9 mouse cellular contexts compared by ENCODE assay signal in the genomic region with DNA sequence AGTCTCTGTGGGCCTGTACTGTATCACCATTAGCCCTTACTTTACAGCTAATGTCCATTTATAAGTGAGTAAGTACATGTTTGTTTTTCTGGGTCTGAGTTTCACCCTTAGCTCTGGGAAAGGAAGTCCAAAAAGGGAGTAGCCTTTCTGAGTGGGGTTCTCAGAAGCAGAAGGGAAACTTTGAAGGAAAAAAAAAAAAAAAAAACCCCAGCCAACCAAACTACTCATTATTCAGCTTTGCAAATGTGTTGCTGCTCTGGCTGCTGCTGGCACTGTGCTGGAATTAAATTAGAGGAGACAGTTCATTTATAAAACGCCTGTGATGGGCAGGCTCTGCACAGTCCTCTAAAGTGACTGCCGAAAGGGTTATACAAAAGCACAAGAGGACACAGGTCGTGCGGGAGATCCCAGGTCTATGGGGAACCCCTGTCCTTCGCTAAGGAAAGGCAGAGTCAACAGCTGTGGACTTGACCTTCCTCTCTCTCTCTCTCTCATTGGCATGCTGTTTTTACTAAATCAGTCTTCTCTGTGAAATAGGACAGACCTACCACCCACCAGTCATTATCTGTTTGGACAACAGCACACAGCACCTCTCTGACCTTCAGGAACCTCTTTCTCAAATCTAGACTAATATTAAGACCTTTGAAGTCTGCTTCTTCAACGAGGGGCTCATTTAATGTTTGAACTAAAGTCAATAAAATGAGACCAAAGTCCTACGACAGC.
DNase-seq lines count a peak whose midpoint lies in the region; ATAC-seq and TF ChIP-seq lines count a peak whose summit lies in the region.
"Had no signal": no experiment of that assay in that cellular context is flagged by ENCODE, and none has a peak within 500 bp of the region (broad histone marks: within the 10 kb centered on the region; RNA-seq: fewer than 3 reads in every experiment).

No protein-coding gene starts in this region.

- H3K4me2 ChIP-seq in hindbrain, postnatal 0 days (ENCODE audit: low read depth, low read length) = peak overlapping the region; percentile 19; the same call in 1 of the 2 replicates
- H3K4me2 ChIP-seq: neural tube, embryonic 13.5 days had no signal

- peak; percentile 52; the same call in 1 of the 2 replicates for ATAC-seq in hindbrain, postnatal 0 days

- no peak overlapping the region for H3K4me3 ChIP-seq in hindbrain, postnatal 0 days (ENCODE audit: low read length)
- H3K4me3 ChIP-seq: neural tube, embryonic 13.5 days had no signal

- H3K4me1 ChIP-seq in hindbrain, postnatal 0 days (ENCODE audit: insufficient read depth, low read length) = peaks cover 7% of the 10 kb centered on the region; the same call in 1 of the 2 replicates

- no peak overlapping the region for H3K27ac ChIP-seq in hindbrain, postnatal 0 days
- H3K27ac ChIP-seq: neural tube, embryonic 13.5 days had no signal

- no peaks in the 10 kb centered on the region for H3K36me3 ChIP-seq in hindbrain, postnatal 0 days (ENCODE audit: insufficient read depth, low read length)
- H3K36me3 ChIP-seq: neural tube, embryonic 13.5 days had no signal

- DNase-seq in left cerebral cortex, adult 18-20 months (ENCODE audit: low spot score in 2 of 2) = peak; percentile 13 to 41
- DNase-seq in left cerebral cortex, adult 11 months (ENCODE audit: low spot score) = no peak
- DNase-seq in brain, adult 2 months (ENCODE audit: low read depth, low spot score) = peak; percentile 59
- peak; percentile 54 for DNase-seq in hindbrain, postnatal 0 days (ENCODE audit: low spot score)
- peak; percentile 15 for DNase-seq in lung, postnatal 36 days
- DNase-seq in adrenal gland, postnatal 4 days (ENCODE audit: low spot score in 2 of 2) = no peak
- no peak for DNase-seq in gastrocnemius, postnatal 14 days
- no peak for DNase-seq in cerebellum, postnatal 14 days

- TF ChIP-seq CTCF in hindbrain, postnatal 0 days (IDR thresholded peaks at IDR 0.05; ENCODE audit: low read depth) = no peak

- no peak overlapping the region for H3K9ac ChIP-seq in hindbrain, postnatal 0 days (replicated peaks; ENCODE audit: low read length)
- H3K9ac ChIP-seq: neural tube, embryonic 13.5 days had no signal

- no peaks in the 10 kb centered on the region for H3K27me3 ChIP-seq in hindbrain, postnatal 0 days (ENCODE audit: insufficient read depth, low read length)
- H3K27me3 ChIP-seq: neural tube, embryonic 13.5 days had no signal

- intact Hi-C loops in gastrocnemius, postnatal 14 days (cut with DNase I; ENCODE audit: low total_unique reads) = no loop called here

- 30% methylated on average over 7 of the region's 7 CpGs for WGBS in hindbrain, postnatal 0 days

- H3K9me3 ChIP-seq in hindbrain, postnatal 0 days (ENCODE audit: low read length) = no peaks in the 10 kb centered on the region
- H3K9me3 ChIP-seq: neural tube, embryonic 13.5 days had no signal

Comparison
In these comparisons a context has a peak if more than half of its experiments do, and no peak if none do; other contexts are left out.
1. DNase-seq: peak in left cerebral cortex, adult 18-20 months (2 of 2), brain, adult 2 months (single experiment), hindbrain, postnatal 0 days (single experiment) and lung, postnatal 36 days (single experiment); none in left cerebral cortex, adult 11 months (single experiment), adrenal gland, postnatal 4 days (0 of 2), gastrocnemius, postnatal 14 days (single experiment) and cerebellum, postnatal 14 days (0 of 2).